Mouse (Mus musculus) liver, postnatal 0 days (tissue): ENCODE measurements at regions not wholly inside any gene's neighbourhood (a gene's known extent, or its start where the extent isn't known, plus 50 kb on each side); places are given as distances from the start of the nearest gene placed in this dataset.

Experiments
- CTCF ChIP-seq: sonication (generic); IDR thresholded peaks from 2 replicates; pipeline ENCODE4 v1.5.1; 2016; ENCODE audit warnings: antibody characterized with exemption, low read depth
- EP300 ChIP-seq: IDR thresholded peaks from 2 replicates; pipeline ENCODE4 v1.6.1; 2016; ENCODE audit warnings: antibody characterized with exemption, low read depth, mild to moderate bottlenecking

DNA sequence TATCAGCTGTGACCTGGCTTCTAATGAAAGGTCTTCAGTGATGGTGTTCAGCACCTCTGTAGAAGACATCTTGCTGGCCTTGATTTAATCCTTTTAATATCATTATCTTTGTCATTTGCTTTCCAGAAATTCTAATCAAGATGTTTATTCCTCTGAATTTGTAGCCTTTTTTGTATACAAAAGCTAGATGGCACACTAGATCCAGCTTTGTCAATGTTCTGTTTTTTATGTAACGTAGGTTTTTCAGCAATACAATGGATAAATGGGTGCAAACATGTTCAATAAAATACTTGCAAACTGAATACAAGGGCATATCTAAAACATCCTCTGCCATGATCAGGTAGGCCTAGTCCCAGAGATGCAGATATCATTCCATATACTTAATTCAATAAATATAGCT, 165.0 kb downstream of the D1Ertd622e start:
- TF ChIP-seq CTCF (no peak), EP300 (no peak)
